Mouse (Mus musculus) heart, adult 2 months (tissue): ENCODE measurements around the gene Usp21.

ENCODE experiments used
- EP300 ChIP-seq: fragments of 200-500 bp; IDR thresholded peaks from 2 replicates; pipeline ENCODE4 v1.6.1; 2011; ENCODE audit warnings: low read depth, low read length, control low read depth; ENCODE audit not compliant: insufficient read depth
- POLR2A ChIP-seq: fragments of 200-500 bp; IDR thresholded peaks from 2 replicates; pipeline ENCODE4 v1.6.1; 2011; ENCODE audit warnings: mild to moderate bottlenecking, low read depth, low read length, control low read depth; ENCODE audit not compliant: insufficient read depth

- TF ChIP-seq POLR2A (no peak), EP300 (no peak)
Observed at GRCm38 (mm10) chr1:171279721-171280120, 8.1 kb downstream of the Usp21 start.
